Mouse (Mus musculus): ENCODE results near the gene Capns2. TPM values are rescaled to one million over a fixed set of nuclear protein-coding genes. Genes with fewer than 3 reads are reported as not detected.

Gene Capns2
- polyA plus RNA-seq, 1 experiment from 2014 or later = 0.23 TPM

DNA sequence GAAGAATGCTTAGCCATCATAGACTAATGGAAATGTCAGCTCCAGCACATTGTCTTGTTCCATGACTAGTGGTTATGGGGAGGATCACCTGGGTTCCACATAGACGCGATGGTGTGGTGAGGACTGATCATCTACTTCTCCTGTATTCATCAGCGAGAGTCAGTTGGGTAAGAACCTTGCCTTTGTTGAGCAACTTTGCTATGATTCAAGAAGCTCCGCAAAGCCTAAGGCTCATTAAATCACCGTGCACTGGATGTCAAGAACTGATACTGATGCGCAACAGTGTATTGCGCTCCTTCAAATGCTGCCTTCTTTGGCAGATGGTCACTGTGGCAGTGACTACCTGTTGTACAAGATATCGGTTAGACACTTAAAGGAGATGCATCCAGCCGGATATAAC is 5.3 kb downstream of the Capns2 start:
- Histone ChIP-seq H3K27me3 (replicated peaks) (no peaks in the 10 kb centered on the region), H3K36me3 (no peaks in the 10 kb centered on the region), H3K9me3 (replicated peaks) (no peaks in the 10 kb centered on the region), H3K9ac (no peak overlapping the region), H3K4me1 (replicated peaks) (no peaks in the 10 kb centered on the region), H3K4me3 (no peak overlapping the region), H3K4me2 (no peak overlapping the region), H3K27ac (ENCODE audit: poor library complexity, severe bottlenecking) (no peak overlapping the region)
- 90% methylated on average over 9 of the region's 9 CpGs for WGBS
- ATAC-seq (ENCODE audit: insufficient number of reproducible peaks, low FRiP score) = no peak

DNA sequence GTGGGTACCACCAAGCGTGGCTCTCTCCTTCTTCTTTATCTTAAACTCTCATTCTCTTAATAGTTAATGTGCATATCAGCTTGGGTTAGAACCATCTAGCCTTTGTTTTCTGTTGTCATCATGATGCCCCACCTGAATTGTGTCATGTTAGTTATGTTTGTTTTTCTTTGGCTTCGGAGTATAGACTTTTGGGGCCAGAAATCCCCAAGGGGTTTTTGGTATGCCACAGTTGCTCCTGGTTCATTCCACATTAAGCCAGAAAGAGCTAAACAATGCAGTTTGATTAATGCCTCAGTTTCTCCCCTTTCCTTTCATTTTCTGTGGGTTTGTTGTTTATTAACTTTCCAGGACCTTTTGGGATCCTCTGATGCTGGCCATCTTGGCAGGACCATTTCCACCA is 7.2 kb downstream of the Capns2 start:
- H3K4me3 ChIP-seq = no peak overlapping the region

DNA sequence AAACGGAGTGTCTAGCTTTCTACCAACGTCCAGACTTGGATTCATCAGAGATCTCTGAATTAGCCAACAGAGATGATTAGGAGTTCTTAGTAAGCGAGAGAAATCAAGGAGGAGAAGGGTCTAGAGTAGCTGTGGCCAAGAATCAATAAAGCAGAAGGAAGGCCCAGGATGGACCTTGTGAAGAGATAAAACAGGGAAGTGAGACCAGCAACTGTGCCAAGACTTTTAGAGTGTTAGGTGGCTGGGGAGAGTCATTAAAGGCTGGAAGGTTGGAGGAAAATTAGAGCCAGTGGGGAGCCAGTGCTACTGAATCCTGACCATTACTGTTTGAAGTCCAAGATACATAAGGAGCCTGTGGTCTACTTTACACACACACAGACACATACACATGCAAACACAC is 10.3 kb downstream of the Capns2 start:
- Histone ChIP-seq H3K9me3 (replicated peaks) (no peaks in the 10 kb centered on the region), H3K4me2 (no peak overlapping the region), H3K4me3 (no peak overlapping the region), H3K9ac (no peak overlapping the region), H3K4me1 (replicated peaks) (no peaks in the 10 kb centered on the region), H3K27ac (ENCODE audit: poor library complexity, severe bottlenecking) (no peak overlapping the region), H3K27me3 (replicated peaks) (no peaks in the 10 kb centered on the region), H3K36me3 (no peaks in the 10 kb centered on the region)
- 71% methylated on average over 3 of the region's 3 CpGs for WGBS
- no peak for ATAC-seq (ENCODE audit: insufficient number of reproducible peaks, low FRiP score)

More for the DNA sequence above, 7.2 kb downstream of the Capns2 start:
- Histone ChIP-seq H3K27me3 (replicated peaks) (no peaks in the 10 kb centered on the region), H3K4me1 (replicated peaks) (no peaks in the 10 kb centered on the region), H3K9ac (no peak overlapping the region), H3K9me3 (replicated peaks) (no peaks in the 10 kb centered on the region), H3K27ac (ENCODE audit: poor library complexity, severe bottlenecking) (no peak overlapping the region), H3K4me2 (no peak overlapping the region), H3K36me3 (no peaks in the 10 kb centered on the region)
- no peak for ATAC-seq (ENCODE audit: insufficient number of reproducible peaks, low FRiP score)
- 71% methylated on average over 2 of the region's 2 CpGs for WGBS

DNA sequence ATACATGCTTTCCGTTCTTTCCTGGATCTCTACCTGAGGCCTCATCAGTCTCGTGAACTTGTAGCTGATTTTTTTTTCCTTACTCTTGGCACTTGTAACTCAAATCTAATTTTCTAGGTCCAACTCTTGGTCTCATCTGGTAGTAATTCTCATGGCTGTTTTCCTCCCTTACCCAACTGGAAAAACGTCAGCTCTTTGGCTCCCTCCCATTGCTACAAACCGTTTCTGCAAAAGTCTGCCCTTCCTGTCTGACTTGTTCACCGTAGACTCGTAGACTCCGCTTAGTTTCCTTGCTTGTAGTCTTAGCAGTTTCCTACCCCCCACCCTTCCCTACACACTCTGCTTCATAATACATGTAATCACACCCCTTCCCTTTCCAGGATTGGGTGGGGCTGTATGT is 12.2 kb downstream of the Capns2 start:
- ATAC-seq (ENCODE audit: insufficient number of reproducible peaks, low FRiP score) = no peak
- 73% methylated on average over 7 of the region's 7 CpGs for WGBS
- Histone ChIP-seq H3K27me3 (replicated peaks) (no peaks in the 10 kb centered on the region), H3K4me2 (no peak overlapping the region), H3K9ac (no peak overlapping the region), H3K4me1 (replicated peaks) (no peaks in the 10 kb centered on the region), H3K27ac (ENCODE audit: poor library complexity, severe bottlenecking) (no peak overlapping the region), H3K4me3 (no peak overlapping the region), H3K36me3 (no peaks in the 10 kb centered on the region), H3K9me3 (replicated peaks) (no peaks in the 10 kb centered on the region)

DNA sequence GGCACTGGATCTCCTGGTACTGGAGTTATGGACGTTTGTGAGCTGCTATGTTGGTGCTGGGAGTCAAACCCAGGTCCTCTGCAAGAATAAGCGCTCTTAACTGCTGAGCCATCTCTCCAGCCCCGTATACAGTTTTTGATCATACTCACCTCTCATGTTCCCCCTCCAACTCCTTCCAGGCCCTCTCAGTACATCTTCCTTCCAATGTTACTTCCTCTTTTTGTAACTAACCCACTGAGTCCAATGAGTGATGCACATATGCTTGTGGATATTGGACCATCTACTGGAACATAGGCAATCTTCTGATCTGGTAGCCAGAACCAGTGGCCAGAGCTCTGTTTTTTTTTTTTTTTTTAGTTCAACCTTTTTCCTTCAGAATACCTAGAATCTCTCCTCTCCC is 14.9 kb downstream of the Capns2 start:
- H3K9ac ChIP-seq = no peak overlapping the region
- ATAC-seq (ENCODE audit: insufficient number of reproducible peaks, low FRiP score) = no peak
- no peaks in the 10 kb centered on the region for H3K36me3 ChIP-seq
- no peaks in the 10 kb centered on the region for H3K9me3 ChIP-seq (replicated peaks)
- 75% methylated on average over 3 of the region's 3 CpGs for WGBS
- H3K27me3 ChIP-seq (replicated peaks) = no peaks in the 10 kb centered on the region
- H3K4me2 ChIP-seq = no peak overlapping the region
- no peaks in the 10 kb centered on the region for H3K4me1 ChIP-seq (replicated peaks)
- no peak overlapping the region for H3K27ac ChIP-seq (ENCODE audit: poor library complexity, severe bottlenecking)
- no peak overlapping the region for H3K4me3 ChIP-seq

DNA sequence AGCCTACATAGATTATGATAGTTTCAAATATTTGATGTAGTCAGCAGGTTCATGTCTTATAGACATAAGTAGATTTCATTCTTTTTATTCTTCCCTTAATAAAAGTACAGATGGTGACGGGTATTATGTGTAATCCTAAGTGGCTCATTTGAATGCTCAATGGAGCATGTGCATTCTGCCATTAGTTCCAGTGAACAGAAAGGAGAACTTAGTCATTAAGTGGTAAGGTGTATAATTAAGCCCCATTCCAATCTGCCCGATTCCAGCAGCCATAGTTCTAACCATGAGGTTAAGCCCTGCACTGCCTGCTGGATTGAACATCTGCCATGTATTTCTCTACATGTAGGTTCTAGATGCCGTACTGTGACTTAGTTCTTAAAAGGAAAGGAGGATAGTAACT is 20.6 kb downstream of the Capns2 start:
- Histone ChIP-seq H3K4me2 (no peak overlapping the region), H3K9ac (no peak overlapping the region), H3K9me3 (replicated peaks) (no peaks in the 10 kb centered on the region), H3K4me3 (no peak overlapping the region), H3K36me3 (no peaks in the 10 kb centered on the region), H3K27me3 (replicated peaks) (no peaks in the 10 kb centered on the region), H3K4me1 (replicated peaks) (no peaks in the 10 kb centered on the region), H3K27ac (ENCODE audit: poor library complexity, severe bottlenecking) (no peak overlapping the region)
- 82% methylated on average over 3 of the region's 3 CpGs for WGBS
- ATAC-seq (ENCODE audit: insufficient number of reproducible peaks, low FRiP score) = no peak

DNA sequence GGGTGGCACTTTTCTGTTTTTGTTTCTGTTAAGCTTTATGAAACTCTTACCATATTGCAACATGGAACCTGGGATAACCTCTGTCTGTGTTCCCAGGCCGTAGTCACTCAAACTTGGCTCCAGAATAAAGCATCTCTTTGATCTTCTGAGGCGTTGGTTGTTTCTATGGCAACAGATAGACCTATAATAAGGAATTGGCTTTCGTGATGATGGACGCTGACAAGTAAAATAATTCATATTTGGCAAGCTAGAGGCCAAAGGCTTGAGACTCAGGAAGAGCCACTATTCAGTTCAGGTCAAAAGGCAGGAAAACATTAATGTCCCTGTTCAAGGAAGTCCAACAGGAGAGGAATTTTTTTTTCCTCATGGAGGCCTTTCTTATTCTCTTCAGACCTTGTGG is 27.8 kb downstream of the Capns2 start:
- no peak overlapping the region for H3K4me3 ChIP-seq
- H3K27me3 ChIP-seq (replicated peaks) = no peaks in the 10 kb centered on the region
- peaks cover 4% of the 10 kb centered on the region; the same call in 1 of the 2 replicates for H3K9me3 ChIP-seq (replicated peaks)
- no peaks in the 10 kb centered on the region for H3K36me3 ChIP-seq
- H3K27ac ChIP-seq (ENCODE audit: poor library complexity, severe bottlenecking) = no peak overlapping the region
- no peak overlapping the region for H3K9ac ChIP-seq
- ATAC-seq (ENCODE audit: insufficient number of reproducible peaks, low FRiP score) = no peak
- H3K4me1 ChIP-seq (replicated peaks) = no peaks in the 10 kb centered on the region
- WGBS = 78% methylated on average over 4 of the region's 4 CpGs
- H3K4me2 ChIP-seq = no peak overlapping the region

DNA sequence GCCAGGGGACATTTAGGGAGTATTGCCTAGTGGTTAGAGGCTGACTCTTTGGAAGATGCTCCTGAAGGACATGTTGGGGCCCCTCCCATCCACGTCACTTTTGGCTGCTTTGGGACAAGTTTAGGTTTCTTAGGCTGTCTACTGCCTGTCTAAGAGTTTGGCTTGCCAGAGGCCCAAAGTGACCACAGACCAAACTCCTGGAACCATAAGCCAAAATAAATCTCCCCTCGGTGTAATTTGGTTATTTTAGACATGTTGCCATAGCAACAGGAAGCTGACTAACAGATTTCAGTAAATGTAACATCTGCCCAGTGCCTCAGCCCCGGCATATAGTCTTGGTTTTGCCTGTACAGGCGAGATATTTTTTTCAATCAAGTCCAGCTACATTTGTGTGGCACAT is 36.8 kb downstream of the Capns2 start:
- Histone ChIP-seq H3K4me1 (replicated peaks) (0 out of 2 replicates have a peak, but pooled peaks cover 1% of the 10 kb centered on the region), H3K36me3 (no peaks in the 10 kb centered on the region), H3K27me3 (replicated peaks) (no peaks in the 10 kb centered on the region), H3K27ac (ENCODE audit: poor library complexity, severe bottlenecking) (no peak overlapping the region), H3K9me3 (replicated peaks) (no peaks in the 10 kb centered on the region), H3K4me2 (no peak overlapping the region), H3K9ac (no peak overlapping the region), H3K4me3 (no peak overlapping the region)
- no peak for ATAC-seq (ENCODE audit: insufficient number of reproducible peaks, low FRiP score)
- WGBS = 69% methylated on average over 4 of the region's 4 CpGs

DNA sequence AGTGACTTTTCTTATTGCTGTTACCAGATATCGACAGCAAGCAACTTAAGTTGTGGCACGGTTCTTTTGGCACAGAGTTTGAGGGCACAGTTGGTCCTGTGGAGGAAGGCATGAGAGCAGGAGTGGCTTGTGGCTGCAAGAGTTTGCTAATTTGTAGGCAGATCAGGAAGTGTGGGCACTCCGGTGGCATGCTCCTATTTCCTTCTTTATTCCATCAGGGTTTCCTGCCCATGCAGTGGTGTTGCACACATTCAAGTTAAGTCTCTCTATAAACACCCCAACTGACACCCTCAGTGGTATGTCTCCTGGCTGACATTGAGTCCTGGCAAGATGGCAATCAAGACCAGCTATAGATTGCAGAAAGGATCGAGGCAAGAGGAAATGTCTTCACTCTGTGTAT is 47.9 kb downstream of the Capns2 start:
- no peaks in the 10 kb centered on the region for H3K36me3 ChIP-seq
- H3K27ac ChIP-seq (ENCODE audit: poor library complexity, severe bottlenecking) = no peak overlapping the region
- no peaks in the 10 kb centered on the region for H3K9me3 ChIP-seq (replicated peaks)
- H3K4me1 ChIP-seq (replicated peaks) = no peaks in the 10 kb centered on the region
- no peak for ATAC-seq (ENCODE audit: insufficient number of reproducible peaks, low FRiP score)
- H3K9ac ChIP-seq = no peak overlapping the region
- no peak overlapping the region for H3K4me2 ChIP-seq
- H3K27me3 ChIP-seq (replicated peaks) = no peaks in the 10 kb centered on the region; the same call in 1 of the 2 replicates
- WGBS = 75% methylated on average over 4 of the region's 4 CpGs
- no peak overlapping the region for H3K4me3 ChIP-seq

DNA sequence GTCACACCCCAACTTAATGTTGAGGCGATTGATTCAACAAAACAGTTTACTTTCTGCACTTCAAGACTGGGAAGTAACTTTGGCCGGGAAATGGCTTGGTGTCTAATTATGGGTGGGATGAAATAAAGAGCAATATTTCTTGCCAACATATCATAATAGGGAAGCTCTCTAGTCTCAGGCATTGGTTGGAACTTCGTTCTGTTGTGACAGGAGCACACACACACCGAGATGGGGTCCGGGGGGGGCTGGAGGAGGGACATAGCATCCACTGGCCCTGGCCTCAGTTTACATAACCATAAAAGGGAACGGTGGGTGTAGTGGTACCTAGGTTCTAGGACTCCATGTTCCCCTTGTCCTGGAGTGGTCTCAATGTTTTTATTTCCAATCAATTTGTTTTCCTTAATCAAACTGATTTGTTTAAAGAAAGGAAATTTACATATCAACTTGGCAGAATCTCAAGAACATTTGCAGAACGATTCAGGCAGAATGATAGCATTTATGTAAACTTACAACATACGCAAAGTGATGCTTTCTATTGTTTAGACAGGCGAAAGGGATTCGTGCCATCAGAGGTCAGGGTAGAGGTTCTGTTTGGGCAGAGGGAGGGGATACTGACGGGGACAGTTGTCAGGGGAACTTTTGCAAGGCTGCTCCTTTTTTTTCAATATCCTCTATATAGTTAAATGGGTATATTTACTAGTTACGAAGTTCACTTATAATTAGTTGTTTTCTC is 49.6 kb downstream of the Capns2 start:
- H3K4me3 ChIP-seq = no peak overlapping the region
- H3K36me3 ChIP-seq = no peaks in the 10 kb centered on the region
- peaks cover 4% of the 10 kb centered on the region; the same call in 1 of the 2 replicates for H3K27me3 ChIP-seq (replicated peaks)
- no peak overlapping the region for H3K4me2 ChIP-seq
- H3K27ac ChIP-seq (ENCODE audit: poor library complexity, severe bottlenecking) = no peak overlapping the region
- no peak overlapping the region for H3K9ac ChIP-seq
- H3K4me1 ChIP-seq (replicated peaks) = no peaks in the 10 kb centered on the region
- 74% methylated on average over 12 of the region's 12 CpGs for WGBS
- no peaks in the 10 kb centered on the region for H3K9me3 ChIP-seq (replicated peaks)
- ATAC-seq (ENCODE audit: insufficient number of reproducible peaks, low FRiP score) = no peak
